Mouse (Mus musculus): Measurements from ENCODE around the gene Tusc2. TPM values are rescaled to one million over a fixed set of nuclear protein-coding genes. Genes with fewer than 3 reads are reported as not detected.

Tusc2 gene
- polyA plus RNA-seq, 1 experiment from 2014 or later: 41.6 TPM

GRCm38 (mm10) chr9:107543299-107543698 is 19.8 kb upstream of the Tusc2 start:
- no peaks in the 10 kb centered on the region; the same call in none of the 2 replicates for H3K4me1 ChIP-seq (replicated peaks; ENCODE audit: control insufficient read depth, insufficient read depth, low read length)
- no peak for TF ChIP-seq CTCF (IDR thresholded peaks at IDR 0.05; ENCODE audit: low read depth)
- H3K4me3 ChIP-seq (ENCODE audit: low read depth, low read length): no peak overlapping the region
- no peaks in the 10 kb centered on the region for H3K27me3 ChIP-seq (replicated peaks; ENCODE audit: control insufficient read depth, insufficient read depth, low read length)
- no peaks in the 10 kb centered on the region for H3K9me3 ChIP-seq (ENCODE audit: control insufficient read depth)
- no peak overlapping the region for H3K27ac ChIP-seq (ENCODE audit: low read depth, low read length)
- H3K36me3 ChIP-seq (ENCODE audit: control insufficient read depth, insufficient read depth): peaks cover 29% of the 10 kb centered on the region
- H3K9ac ChIP-seq (ENCODE audit: low read depth, low read length): no peak overlapping the region
- 90% methylated on average over 11 of the region's 11 CpGs for WGBS
- H3K4me2 ChIP-seq (replicated peaks; ENCODE audit: low read depth): no peak overlapping the region
- no peak for ATAC-seq

- 96% methylated on average over 17 of the region's 17 CpGs for WGBS
- H3K4me1 ChIP-seq (replicated peaks; ENCODE audit: control insufficient read depth, insufficient read depth, low read length): no peaks in the 10 kb centered on the region; the same call in none of the 2 replicates
- peaks cover 22% of the 10 kb centered on the region for H3K36me3 ChIP-seq (ENCODE audit: control insufficient read depth, insufficient read depth)
- H3K4me3 ChIP-seq (ENCODE audit: low read depth, low read length): no peak overlapping the region
- no peaks in the 10 kb centered on the region for H3K27me3 ChIP-seq (replicated peaks; ENCODE audit: control insufficient read depth, insufficient read depth, low read length)
- ATAC-seq: no peak
- H3K9me3 ChIP-seq (ENCODE audit: control insufficient read depth): no peaks in the 10 kb centered on the region
- no peak overlapping the region for H3K4me2 ChIP-seq (replicated peaks; ENCODE audit: low read depth)
- TF ChIP-seq CTCF (IDR thresholded peaks at IDR 0.05; ENCODE audit: low read depth): no peak
- no peak overlapping the region for H3K9ac ChIP-seq (ENCODE audit: low read depth, low read length)
- no peak overlapping the region for H3K27ac ChIP-seq (ENCODE audit: low read depth, low read length)
These were observed 18.8 kb upstream of the Tusc2 start for GRCm38 (mm10) chr9:107544196-107544700.

- H3K4me3 ChIP-seq (ENCODE audit: low read depth, low read length): no peak overlapping the region
- ATAC-seq: no peak
- WGBS: 89% methylated on average over 12 of the region's 12 CpGs
- H3K27ac ChIP-seq (ENCODE audit: low read depth, low read length): no peak overlapping the region
- peaks cover 17% of the 10 kb centered on the region for H3K36me3 ChIP-seq (ENCODE audit: control insufficient read depth, insufficient read depth)
- TF ChIP-seq CTCF (IDR thresholded peaks at IDR 0.05; ENCODE audit: low read depth): no peak
- no peak overlapping the region for H3K9ac ChIP-seq (ENCODE audit: low read depth, low read length)
- no peaks in the 10 kb centered on the region; the same call in none of the 2 replicates for H3K4me1 ChIP-seq (replicated peaks; ENCODE audit: control insufficient read depth, insufficient read depth, low read length)
- no peak overlapping the region for H3K4me2 ChIP-seq (replicated peaks; ENCODE audit: low read depth)
- H3K27me3 ChIP-seq (replicated peaks; ENCODE audit: control insufficient read depth, insufficient read depth, low read length): no peaks in the 10 kb centered on the region
- no peaks in the 10 kb centered on the region for H3K9me3 ChIP-seq (ENCODE audit: control insufficient read depth)
These were observed 18.3 kb upstream of the Tusc2 start for GRCm38 (mm10) chr9:107544729-107545128.

GRCm38 (mm10) chr9:107545199-107545598 is 17.9 kb upstream of the Tusc2 start:
- WGBS: 87% methylated on average over 10 of the region's 10 CpGs
- TF ChIP-seq CTCF (IDR thresholded peaks at IDR 0.05; ENCODE audit: low read depth): no peak
- H3K27me3 ChIP-seq (replicated peaks; ENCODE audit: control insufficient read depth, insufficient read depth, low read length): no peaks in the 10 kb centered on the region
- no peak for ATAC-seq
- H3K36me3 ChIP-seq (ENCODE audit: control insufficient read depth, insufficient read depth): peaks cover 12% of the 10 kb centered on the region; the same call in 1 of the 2 replicates
- no peak overlapping the region for H3K4me3 ChIP-seq (ENCODE audit: low read depth, low read length)
- no peaks in the 10 kb centered on the region; the same call in none of the 2 replicates for H3K4me1 ChIP-seq (replicated peaks; ENCODE audit: control insufficient read depth, insufficient read depth, low read length)
- H3K9ac ChIP-seq (ENCODE audit: low read depth, low read length): no peak overlapping the region
- H3K27ac ChIP-seq (ENCODE audit: low read depth, low read length): no peak overlapping the region
- H3K9me3 ChIP-seq (ENCODE audit: control insufficient read depth): no peaks in the 10 kb centered on the region
- H3K4me2 ChIP-seq (replicated peaks; ENCODE audit: low read depth): no peak overlapping the region

- H3K4me1 ChIP-seq (replicated peaks; ENCODE audit: control insufficient read depth, insufficient read depth, low read length): no peaks in the 10 kb centered on the region; the same call in none of the 2 replicates
- no peak overlapping the region for H3K9ac ChIP-seq (ENCODE audit: low read depth, low read length)
- H3K4me2 ChIP-seq (replicated peaks; ENCODE audit: low read depth): no peak overlapping the region
- no peak overlapping the region for H3K27ac ChIP-seq (ENCODE audit: low read depth, low read length)
- 8% methylated on average over 3 of the region's 3 CpGs for WGBS
- no peaks in the 10 kb centered on the region for H3K27me3 ChIP-seq (replicated peaks; ENCODE audit: control insufficient read depth, insufficient read depth, low read length)
- ATAC-seq: no peak
- TF ChIP-seq CTCF (IDR thresholded peaks at IDR 0.05; ENCODE audit: low read depth): peak; percentile 96
- H3K9me3 ChIP-seq (ENCODE audit: control insufficient read depth): no peaks in the 10 kb centered on the region
- no peak overlapping the region for H3K4me3 ChIP-seq (ENCODE audit: low read depth, low read length)
- H3K36me3 ChIP-seq (ENCODE audit: control insufficient read depth, insufficient read depth): peaks cover 12% of the 10 kb centered on the region; the same call in 1 of the 2 replicates
These were observed 17.5 kb upstream of the Tusc2 start for GRCm38 (mm10) chr9:107545602-107546001.

- H3K4me2 ChIP-seq (replicated peaks; ENCODE audit: low read depth): peak within 1 kb of the TSS; percentile 48
- H3K27me3 ChIP-seq (replicated peaks; ENCODE audit: control insufficient read depth, insufficient read depth, low read length): no peaks in the 10 kb centered on the region
- H3K36me3 ChIP-seq (ENCODE audit: control insufficient read depth, insufficient read depth): peaks cover 12% of the 10 kb centered on the region; the same call in 1 of the 2 replicates
- no peak for TF ChIP-seq CTCF (IDR thresholded peaks at IDR 0.05; ENCODE audit: low read depth)
- H3K4me1 ChIP-seq (replicated peaks; ENCODE audit: control insufficient read depth, insufficient read depth, low read length): peaks cover 10% of the 10 kb centered on the region; the same call in 1 of the 2 replicates
- 3% methylated on average over 20 of the region's 20 CpGs for WGBS
- no peak within 1 kb of the TSS for H3K27ac ChIP-seq (ENCODE audit: low read depth, low read length)
- H3K9me3 ChIP-seq (ENCODE audit: control insufficient read depth): no peaks in the 10 kb centered on the region
- H3K4me3 ChIP-seq (ENCODE audit: low read depth, low read length): no peak within 1 kb of the TSS
- peak; percentile 47 for ATAC-seq
- no peak within 1 kb of the TSS for H3K9ac ChIP-seq (ENCODE audit: low read depth, low read length)
These were observed 16.0 kb upstream of the Tusc2 start, which contains the start of gene Zmynd10 for GRCm38 (mm10) chr9:107547026-107547425. Gene Zmynd10, plus strand, starts transcription at chr9:107547298.

All from intestine, postnatal 0 days (tissue).